Mouse (Mus musculus) neural tube, embryonic 13.5 days (tissue): ENCODE measurements around the gene Gm5862. TPM values are rescaled to one million over a fixed set of nuclear protein-coding genes. Genes with fewer than 3 reads are reported as not detected.
"Not testable (repeated sequence)": the region's sequence is repeated elsewhere in the genome, so short reads cannot be mapped to it uniquely, and the experiment has no call there.

Source experiments
- ATAC-seq: fragments of 200-750 bp; cut with Nextera tagmentation; 2 replicates; pipeline ENCODE4 v1.8.0; 2017; ENCODE audit warnings: low read depth, mild to moderate bottlenecking, moderate TSS enrichment, moderate library complexity
- H3K27ac ChIP-seq: fragments of 300-500 bp; sonication (generic); replicated peaks from 2 replicates; pipeline ENCODE4 v1.5.1; 2015; ENCODE audit warnings: moderate library complexity, mild to moderate bottlenecking, inconsistent platforms
- H3K27me3 ChIP-seq: fragments of 300-500 bp; sonication (generic); 2 replicates; pipeline ENCODE4 v1.6.1; 2015; ENCODE audit warnings: mild to moderate bottlenecking, inconsistent platforms
- H3K36me3 ChIP-seq: fragments of 300-500 bp; sonication (generic); 2 replicates; pipeline ENCODE4 v1.6.1; 2015; ENCODE audit warnings: mild to moderate bottlenecking, inconsistent platforms
- H3K4me1 ChIP-seq: fragments of 300-500 bp; sonication (generic); replicated peaks from 2 replicates; pipeline ENCODE4 v1.6.1; 2015; ENCODE audit warnings: inconsistent platforms
- H3K4me2 ChIP-seq: fragments of 300-500 bp; sonication (generic); 2 replicates; pipeline ENCODE4 v1.6.1; 2015; ENCODE audit warnings: inconsistent platforms, mild to moderate bottlenecking, moderate library complexity
- H3K4me3 ChIP-seq: fragments of 300-500 bp; sonication (generic); 2 replicates; pipeline ENCODE4 v1.5.1; 2015; ENCODE audit warnings: mild to moderate bottlenecking, inconsistent platforms
- H3K9ac ChIP-seq: fragments of 300-500 bp; sonication (generic); 2 replicates; pipeline ENCODE4 v1.6.1; 2015; ENCODE audit warnings: moderate library complexity, mild to moderate bottlenecking, inconsistent platforms
- H3K9me3 ChIP-seq: fragments of 300-500 bp; sonication (generic); 2 replicates; pipeline ENCODE4 v1.6.1; 2016; ENCODE audit warnings: inconsistent platforms
- WGBS: fragments of 180-500 bp; shearing (Covaris S2); methylation state at CpG from one replicate; pipeline ENCODE4 v1.1.7; 2015; 5-methylcytosine and 5-hydroxymethylcytosine counted together
- polyA plus RNA-seq: library from polyadenylated mRNA; unstranded; fragments of >200 nt; fragmentation: Nextera tagmentation; extraction: Ambion mirVana; gene quantifications from 2 replicates; pipeline ENCODE4 v1.2.1, GENCODE M21; 2015

The Gm5862 gene
- not detected in 2 replicates for polyA plus RNA-seq

DNA sequence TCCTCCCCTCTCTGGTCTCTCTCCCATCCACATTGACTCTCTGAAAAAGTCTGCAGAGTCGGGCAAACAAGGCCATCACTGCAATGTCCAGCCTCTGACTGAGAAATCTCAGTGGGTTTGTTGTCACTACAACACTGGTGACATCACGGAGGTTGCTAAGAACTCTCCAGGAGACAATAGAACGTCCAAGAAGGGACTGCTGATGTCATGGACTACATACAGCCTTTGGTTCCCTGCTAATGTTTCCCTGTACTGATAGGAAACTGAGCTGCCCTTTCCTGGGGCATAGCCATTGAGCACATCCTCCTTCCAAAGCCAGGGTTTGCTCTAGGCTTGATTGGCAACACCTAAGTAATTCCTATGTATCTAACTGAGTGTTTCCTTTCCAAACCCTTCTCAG, at the start of gene Gm5862:
TSS of gene Gm5862 (minus strand) at position 101 of the 400 bp plus-strand sequence.
- H3K27me3 ChIP-seq, H3K36me3 ChIP-seq, H3K4me1 ChIP-seq, H3K9me3 ChIP-seq, H3K27ac ChIP-seq, H3K9ac ChIP-seq, H3K4me2 ChIP-seq, ATAC-seq, H3K4me3 ChIP-seq: not testable (repeated sequence)
- WGBS = no CpG with 5 or more reads among the region's 3 CpGs

GRCm38 (mm10) chr5:26070716-26071115, 48.0 kb upstream of the Gm5862 start:
- Histone ChIP-seq H3K4me3 (no peak overlapping the region), H3K9ac (no peak overlapping the region), H3K9me3 (no peaks in the 10 kb centered on the region), H3K4me1 (no peaks in the 10 kb centered on the region), H3K36me3 (no peaks in the 10 kb centered on the region), H3K4me2 (no peak overlapping the region), H3K27me3 (no peaks in the 10 kb centered on the region), H3K27ac (no peak overlapping the region)
- 90% methylated on average over 24 of the region's 24 CpGs for WGBS
- no peak for ATAC-seq

DNA sequence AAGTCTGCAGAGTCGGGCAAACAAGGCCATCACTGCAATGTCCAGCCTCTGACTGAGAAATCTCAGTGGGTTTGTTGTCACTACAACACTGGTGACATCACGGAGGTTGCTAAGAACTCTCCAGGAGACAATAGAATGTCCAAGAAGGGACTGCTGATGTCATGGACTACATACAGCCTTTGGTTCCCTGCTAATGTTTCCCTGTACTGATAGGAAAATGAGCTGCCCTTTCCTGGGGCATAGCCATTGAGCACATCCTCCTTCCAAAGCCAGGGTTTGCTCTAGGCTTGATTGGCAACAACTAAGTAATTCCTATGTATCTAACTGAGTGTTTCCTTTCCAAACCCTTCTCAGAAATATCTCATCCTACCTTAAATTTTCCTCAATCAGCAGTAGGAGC, 35.8 kb upstream of the Gm5862 start, which contains the start of gene Gm7347:
TSS of gene Gm7347 (minus strand) at position 101 of the 400 bp plus-strand sequence.
- not testable (repeated sequence) for H3K9me3 ChIP-seq, H3K4me1 ChIP-seq, H3K36me3 ChIP-seq, H3K9ac ChIP-seq, H3K27me3 ChIP-seq, H3K4me3 ChIP-seq, ATAC-seq, H3K27ac ChIP-seq, H3K4me2 ChIP-seq
- WGBS = no CpG with 5 or more reads among the region's 2 CpGs

DNA sequence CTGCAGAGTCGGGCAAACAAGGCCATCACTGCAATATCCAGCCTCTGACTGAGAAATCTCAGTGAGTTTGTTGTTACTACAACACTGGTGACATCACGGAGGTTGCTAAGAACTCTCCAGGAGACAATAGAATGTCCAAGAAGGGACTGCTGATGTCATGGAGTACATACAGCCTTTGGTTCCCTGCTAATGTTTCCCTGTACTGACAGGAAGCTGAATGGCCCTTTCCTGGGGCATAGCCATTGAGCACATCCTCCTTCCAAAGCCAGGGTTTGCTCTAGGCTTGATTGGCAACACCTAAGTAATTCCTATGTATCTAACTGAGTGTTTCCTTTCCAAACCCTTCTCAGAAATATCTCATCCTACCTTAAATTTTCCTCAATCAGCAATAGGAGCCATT, 16.7 kb upstream of the Gm5862 start, which contains the start of gene Speer4a:
TSS of gene Speer4a (minus strand) at position 101 of the 400 bp plus-strand sequence.
- not testable (repeated sequence) for H3K4me3 ChIP-seq, H3K9me3 ChIP-seq, ATAC-seq, H3K27ac ChIP-seq, H3K4me1 ChIP-seq, H3K4me2 ChIP-seq, H3K27me3 ChIP-seq, H3K9ac ChIP-seq, H3K36me3 ChIP-seq
- 82% methylated on average over 2 of the region's 2 CpGs for WGBS

DNA sequence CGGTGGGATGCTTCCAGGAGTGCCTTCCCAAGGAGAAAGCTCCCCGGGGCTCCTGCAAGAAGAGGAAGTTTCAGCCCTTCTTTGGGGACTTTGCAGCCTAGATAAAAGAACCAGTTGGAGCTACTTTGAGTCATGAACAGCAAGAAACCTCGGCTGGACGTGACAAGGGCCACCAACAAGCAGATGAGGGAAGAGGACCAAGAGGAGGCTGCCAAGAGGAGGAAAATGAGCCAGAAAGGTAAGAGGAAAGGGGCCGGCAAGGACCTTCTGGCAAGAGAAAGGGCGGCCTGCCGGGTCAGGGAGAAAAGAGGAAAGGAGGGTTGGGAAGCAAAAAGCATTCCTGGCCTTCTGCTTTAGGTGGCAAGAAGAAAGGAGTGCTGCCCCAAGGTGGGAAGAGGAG, 15.0 kb downstream of the Gm5862 start:
- peak overlapping the region; percentile 52 for H3K4me2 ChIP-seq
- 0 out of 2 replicates have a peak overlapping the region, but pooled peaks have one; percentile 31 for H3K4me3 ChIP-seq
- not testable (repeated sequence) for H3K9ac ChIP-seq, H3K9me3 ChIP-seq, H3K27me3 ChIP-seq, H3K27ac ChIP-seq, ATAC-seq, H3K36me3 ChIP-seq, H3K4me1 ChIP-seq
- WGBS = 70% methylated on average over 7 of the region's 7 CpGs

DNA sequence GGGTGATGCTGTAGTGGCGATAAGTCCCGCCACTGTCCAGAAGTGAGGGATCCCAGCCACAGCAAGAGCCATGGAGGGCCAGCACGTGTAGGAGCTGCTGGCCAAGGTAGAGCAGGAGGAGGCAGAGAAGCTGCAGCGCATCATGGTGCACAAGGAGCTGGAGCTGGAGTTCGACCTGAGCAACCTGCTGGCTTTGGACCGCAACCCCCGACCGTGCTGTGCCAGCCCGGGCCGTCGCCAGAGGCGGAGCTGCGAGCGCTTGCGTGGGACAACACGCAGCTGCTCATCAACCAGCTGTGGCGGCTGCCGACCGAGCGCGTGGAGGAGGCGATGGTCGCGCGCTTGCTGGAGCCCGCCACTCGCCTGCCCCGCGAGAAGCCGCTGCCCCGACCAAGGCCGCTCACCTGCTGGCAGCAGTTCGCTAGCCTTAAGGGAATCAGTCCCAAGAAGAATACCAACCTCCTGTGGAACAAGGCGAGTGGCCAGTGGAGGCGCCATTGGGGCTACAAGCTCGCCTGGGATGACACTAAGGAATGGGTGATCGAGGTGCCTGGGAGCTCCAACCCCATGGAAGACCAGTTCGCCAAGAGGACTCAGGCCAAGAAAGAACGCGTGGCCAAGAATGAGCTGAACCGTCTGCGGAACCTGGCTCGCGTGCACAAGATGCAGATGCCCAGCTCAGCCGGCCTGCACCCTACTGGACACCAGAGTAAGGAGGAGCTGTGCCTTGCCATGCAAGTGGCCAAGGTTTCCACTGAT, 15.6 kb downstream of the Gm5862 start:
- 20% methylated on average over 45 of the region's 45 CpGs for WGBS
- peak; percentile 93 for ATAC-seq
- H3K9ac ChIP-seq = peak overlapping the region; percentile 1
- not testable (repeated sequence) for H3K4me1 ChIP-seq, H3K9me3 ChIP-seq, H3K36me3 ChIP-seq, H3K27me3 ChIP-seq, H3K27ac ChIP-seq
- H3K4me3 ChIP-seq = peak overlapping the region; percentile 31
- peak overlapping the region; percentile 52 for H3K4me2 ChIP-seq

DNA sequence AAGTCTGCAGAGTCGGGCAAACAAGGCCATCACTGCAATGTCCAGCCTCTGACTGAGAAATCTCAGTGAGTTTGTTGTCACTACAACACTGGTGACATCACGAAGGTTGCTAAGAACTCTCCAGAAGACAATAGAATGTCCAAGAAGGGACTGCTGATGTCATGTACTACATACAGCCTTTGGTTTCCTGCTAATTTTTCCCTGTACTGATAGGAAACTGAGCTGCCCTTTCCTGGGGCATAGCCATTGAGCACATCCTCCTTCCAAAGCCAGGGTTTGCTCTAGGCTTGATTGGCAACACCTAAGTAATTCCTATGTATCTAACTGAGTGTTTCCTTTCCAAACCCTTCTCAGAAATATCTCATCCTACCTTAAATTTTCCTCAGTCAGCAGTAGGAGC, 18.0 kb downstream of the Gm5862 start, which contains the start of gene Gm1979:
TSS of gene Gm1979 (minus strand) at position 101 of the 400 bp plus-strand sequence.
- not testable (repeated sequence) for ATAC-seq
- 86% methylated on average over 1 of the region's 2 CpGs for WGBS

GRCm38 (mm10) chr5:25988550-25988949, 34.2 kb downstream of the Gm5862 start, which contains the start of gene Gm21698:
TSS of gene Gm21698 (minus strand) at chr5:25988650.
- H3K27ac ChIP-seq, H3K4me2 ChIP-seq, H3K9me3 ChIP-seq, ATAC-seq, H3K36me3 ChIP-seq, H3K27me3 ChIP-seq, H3K9ac ChIP-seq, H3K4me3 ChIP-seq, H3K4me1 ChIP-seq: not testable (repeated sequence)
- WGBS = no CpG with 5 or more reads among the region's 3 CpGs

More for the DNA sequence above, 18.0 kb downstream of the Gm5862 start, which contains the start of gene Gm1979:
- not testable (repeated sequence) for H3K4me2 ChIP-seq, H3K4me1 ChIP-seq, H3K9ac ChIP-seq, H3K27ac ChIP-seq, H3K9me3 ChIP-seq, H3K27me3 ChIP-seq, H3K4me3 ChIP-seq, H3K36me3 ChIP-seq

GRCm38 (mm10) chr5:25972563-25972962, 50.2 kb downstream of the Gm5862 start, which contains the start of gene Gm21680:
TSS of gene Gm21680 (minus strand) at chr5:25972663.
- no CpG with 5 or more reads among the region's 2 CpGs for WGBS
- H3K4me1 ChIP-seq, H3K4me2 ChIP-seq, ATAC-seq, H3K27me3 ChIP-seq, H3K4me3 ChIP-seq, H3K36me3 ChIP-seq, H3K9ac ChIP-seq, H3K27ac ChIP-seq, H3K9me3 ChIP-seq: not testable (repeated sequence)

Other genes with a start within 250 kb of the Gm5862 start
- gene Gm21663, start 80.5 kb downstream of the Gm5862 start, polyA plus RNA-seq = not detected in 2 replicates
- not detected in 2 replicates for gene Gm21671, start 68.5 kb downstream of the Gm5862 start, polyA plus RNA-seq
- gene Gm21680, start 50.3 kb downstream of the Gm5862 start, polyA plus RNA-seq = not detected in 2 replicates
- gene Gm21698, start 34.3 kb downstream of the Gm5862 start, polyA plus RNA-seq = 0.20 TPM in 1 of 2 replicates, not detected in the other
- gene Gm1979, start 18.1 kb downstream of the Gm5862 start, polyA plus RNA-seq = not detected in 2 replicates
- gene Speer4a, start 16.6 kb upstream of the Gm5862 start, polyA plus RNA-seq = not detected in 2 replicates
- gene Gm7347, start 35.7 kb upstream of the Gm5862 start, polyA plus RNA-seq = not detected in 2 replicates
- not detected in 2 replicates for gene Gm10471, start 66.4 kb upstream of the Gm5862 start, polyA plus RNA-seq
- not detected in 2 replicates for gene 5031410I06Rik, start 82.4 kb upstream of the Gm5862 start, polyA plus RNA-seq
- 0.12 and 0.25 TPM in 2 replicates for gene Gm10220, start 98.5 kb upstream of the Gm5862 start, polyA plus RNA-seq
- gene Gm7361, start 234.8 kb upstream of the Gm5862 start, polyA plus RNA-seq = 0.08 TPM in 1 of 2 replicates, not detected in the other